Mouse (Mus musculus) adrenal gland, postnatal 25 days (tissue): Measurements from ENCODE around the gene Galnt10. TPM values are rescaled to one million over a fixed set of nuclear protein-coding genes. Genes with fewer than 3 reads are reported as not detected.

Experiments
- DNase-seq: peaks from one replicate; pipeline ENCODE4 v3.0.0; 2021; ENCODE audit warnings: mixed read lengths
- total RNA-seq: library from RNA; stranded (reverse); gene quantifications from 2 replicates; pipeline ENCODE4 v1.2.3, GENCODE M21; 2021

Gene Galnt10
- total RNA-seq, 1 experiment from 2014 or later: 55.6 TPM

DNA sequence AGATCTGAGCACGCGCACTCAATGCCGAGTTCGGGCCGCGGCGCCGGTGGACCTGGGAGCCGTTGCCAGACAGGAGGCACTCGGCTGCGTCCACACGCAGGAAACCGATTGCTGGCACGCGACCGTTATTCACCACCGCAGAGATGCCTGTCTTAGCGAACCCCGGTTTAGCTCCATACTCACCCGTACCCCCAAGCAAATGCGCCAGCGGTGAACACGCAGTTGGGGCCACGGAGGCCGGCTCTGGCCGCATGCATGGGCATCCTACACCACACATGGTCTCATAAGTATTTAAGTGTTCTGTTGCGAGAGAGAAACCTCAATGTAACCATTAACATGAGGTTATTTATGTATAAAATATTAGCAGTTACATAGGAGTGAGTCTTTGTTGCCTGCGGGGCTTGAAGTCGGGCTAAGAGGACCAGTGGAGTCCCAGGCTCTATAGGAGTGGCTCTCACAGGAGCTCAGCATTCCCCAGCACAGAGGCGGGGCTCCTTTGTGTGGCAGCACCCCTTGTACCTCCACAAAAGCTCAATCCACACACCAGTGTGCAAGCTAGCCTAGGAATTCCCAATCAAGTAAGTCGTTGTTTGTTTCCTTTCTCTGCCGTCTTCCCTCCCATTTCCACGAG is 182.8 kb downstream of the Galnt10 start:
- DNase-seq: peak; percentile 29

DNA sequence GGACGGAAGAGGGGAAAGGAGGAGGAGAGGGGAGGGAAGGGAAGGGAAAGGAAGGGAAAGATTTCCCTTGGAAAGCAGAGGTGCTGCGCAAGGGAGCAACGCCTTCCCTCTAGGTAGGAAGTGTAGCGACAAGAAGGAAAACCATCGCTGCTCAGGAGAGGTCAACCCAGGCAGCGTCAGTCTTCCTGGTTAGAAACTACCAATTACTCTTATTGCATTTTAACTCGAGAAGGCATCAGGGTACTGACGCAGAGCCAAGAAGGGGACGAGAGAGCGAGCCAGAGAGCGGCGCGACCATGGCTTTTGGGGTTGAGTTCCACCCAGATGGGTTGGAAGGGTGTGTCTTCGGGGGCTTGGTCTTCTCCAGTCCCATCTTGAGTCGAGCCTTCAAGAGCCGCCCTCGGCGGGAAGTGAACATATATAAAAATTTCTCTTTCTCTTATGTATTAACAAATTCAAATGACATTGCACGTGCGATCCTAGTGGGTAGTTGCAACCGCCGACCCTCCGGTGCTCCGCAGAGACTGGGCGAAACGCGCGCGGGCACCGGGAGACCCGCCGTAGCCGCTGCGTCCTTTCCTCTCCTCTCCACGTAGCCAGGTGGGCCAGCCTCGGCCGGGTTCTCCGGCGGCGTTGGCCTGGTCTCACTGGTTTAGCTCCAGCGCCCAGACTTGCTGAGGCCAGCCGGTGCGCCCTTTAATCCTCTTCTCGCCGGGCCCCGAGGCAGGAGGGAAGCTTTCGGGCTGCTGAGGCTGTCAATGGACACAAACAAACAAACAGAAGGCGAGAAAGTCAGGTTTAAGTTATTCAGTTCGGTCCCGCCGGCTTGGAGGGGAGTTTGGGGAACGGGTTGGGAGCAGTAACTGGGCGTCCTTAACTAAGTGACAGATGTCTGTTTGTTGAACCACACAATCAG is 184.0 kb downstream of the Galnt10 start:
- DNase-seq: no peak

DNA sequence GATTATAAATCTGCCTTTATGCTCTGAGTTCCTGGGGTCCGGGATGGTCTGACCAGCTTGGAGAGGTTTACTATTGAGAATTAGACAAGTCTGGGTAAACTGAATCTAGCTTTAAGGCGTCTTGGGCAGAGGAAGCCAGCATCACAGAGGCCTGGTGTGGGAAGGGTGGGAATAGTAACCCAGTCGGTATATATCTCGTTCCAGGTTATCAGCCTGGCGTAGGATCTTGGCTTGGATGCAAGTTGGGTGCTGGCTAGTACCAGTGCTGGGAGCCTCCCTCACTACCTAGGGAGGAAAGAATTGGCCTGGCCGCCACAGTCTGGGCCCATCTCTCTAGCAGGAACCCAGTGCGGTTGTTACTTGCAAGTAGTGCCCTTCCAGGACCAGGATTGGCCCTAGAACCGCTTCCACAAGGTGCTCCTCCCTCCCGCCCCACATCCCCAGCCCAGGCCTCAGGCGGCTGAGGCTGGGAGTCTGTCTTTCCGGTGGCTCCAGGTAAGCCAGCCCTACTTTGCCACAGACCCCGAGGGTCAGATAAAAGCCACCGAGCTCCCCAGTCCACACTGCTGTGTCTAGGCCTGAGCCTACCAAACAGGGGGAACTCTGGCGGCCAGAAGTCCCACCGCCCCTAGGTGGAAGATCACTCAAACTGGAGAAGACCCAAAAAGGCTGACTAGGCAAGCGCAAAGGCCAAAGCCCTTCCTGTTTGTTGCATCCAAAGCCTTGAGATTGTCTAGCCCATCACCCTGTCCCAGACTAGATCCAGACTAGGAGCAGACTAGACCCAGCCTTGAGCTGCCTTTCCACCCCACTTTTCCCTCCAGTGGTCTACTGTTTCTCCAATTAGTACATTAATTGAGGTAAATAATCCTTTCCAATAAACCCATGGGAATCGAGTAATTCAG is 184.9 kb downstream of the Galnt10 start:
- DNase-seq: no peak

DNA sequence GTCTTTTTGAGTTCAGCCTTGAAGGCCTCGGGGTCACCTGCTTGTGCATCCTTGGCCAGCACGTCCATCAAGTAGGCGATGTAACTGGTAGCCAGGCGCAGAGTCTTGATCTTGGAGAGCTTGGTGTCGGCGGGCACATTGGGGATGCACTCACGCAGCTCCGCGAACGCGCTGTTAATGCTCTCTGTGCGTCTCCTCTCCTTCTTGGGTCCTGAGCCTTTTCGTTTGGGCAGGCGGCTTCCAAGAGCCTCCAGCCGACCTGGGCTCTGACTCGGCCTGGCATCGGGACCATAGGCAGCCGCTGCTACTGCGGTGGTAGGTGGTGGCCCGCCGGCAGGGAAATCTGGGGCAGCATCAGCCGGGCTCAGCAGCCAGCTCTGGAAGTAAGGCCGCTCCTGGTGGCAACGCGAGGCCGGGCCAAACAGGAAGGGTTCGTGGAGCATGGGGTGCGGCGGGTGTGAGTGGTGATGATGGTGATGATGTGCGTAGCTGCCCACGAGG is 186.1 kb downstream of the Galnt10 start:
- DNase-seq: no peak

DNA sequence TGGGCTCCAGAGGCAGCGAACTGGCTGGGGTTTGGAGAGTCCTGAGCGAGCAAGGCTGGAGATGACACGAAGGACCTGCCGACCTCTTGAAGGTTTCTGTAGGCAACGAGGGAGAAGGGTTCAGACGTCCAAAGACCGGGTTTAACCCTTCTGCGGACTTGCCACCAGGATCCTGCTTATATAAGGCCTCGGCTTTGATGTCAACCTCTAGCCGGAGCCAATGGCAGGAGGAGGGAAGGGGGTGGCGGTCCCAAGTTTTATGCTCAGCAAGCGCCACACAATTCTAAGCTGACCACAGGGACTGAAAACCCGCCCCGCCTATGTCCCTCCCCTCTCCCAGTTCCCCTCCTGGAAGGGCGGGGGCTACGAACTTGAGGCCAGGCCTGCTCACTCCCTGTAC is 186.6 kb downstream of the Galnt10 start:
- no peak for DNase-seq

DNA sequence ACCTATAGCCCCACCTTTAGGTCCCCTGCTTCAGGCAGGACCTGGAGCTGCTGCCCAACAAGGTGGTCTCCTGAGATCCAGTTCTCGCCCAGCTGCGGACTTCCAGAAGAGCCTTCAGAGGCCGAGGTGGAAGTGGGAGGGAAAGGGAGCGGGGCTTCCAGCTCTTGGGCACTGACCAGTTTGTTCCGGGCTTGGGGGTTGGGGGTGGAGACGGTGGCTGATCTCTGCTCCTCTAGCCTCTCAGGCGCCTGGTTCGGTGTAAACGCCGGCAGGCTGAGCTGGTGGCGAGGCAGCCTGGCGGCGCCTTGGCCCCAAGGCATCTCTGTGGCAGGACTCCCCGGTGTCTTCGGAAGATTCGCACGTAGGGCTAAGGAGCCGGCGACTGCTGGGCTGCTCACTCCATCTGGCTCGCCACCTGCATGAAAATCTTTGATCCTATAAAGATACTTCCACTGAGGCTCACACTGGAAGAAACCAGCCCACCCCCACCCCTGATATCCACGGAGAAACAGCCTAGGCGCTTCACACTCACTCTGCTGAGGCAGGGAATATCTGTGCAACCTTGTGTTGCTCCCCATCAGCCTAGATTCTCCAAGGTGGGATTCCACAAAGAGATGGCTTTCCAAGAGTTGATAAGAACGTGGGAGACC is 187.4 kb downstream of the Galnt10 start, which contains the start of gene Hand1:
Gene Hand1, minus strand, starts transcription at position 267 of the 650 bp plus-strand sequence.
- no peak for DNase-seq

DNA sequence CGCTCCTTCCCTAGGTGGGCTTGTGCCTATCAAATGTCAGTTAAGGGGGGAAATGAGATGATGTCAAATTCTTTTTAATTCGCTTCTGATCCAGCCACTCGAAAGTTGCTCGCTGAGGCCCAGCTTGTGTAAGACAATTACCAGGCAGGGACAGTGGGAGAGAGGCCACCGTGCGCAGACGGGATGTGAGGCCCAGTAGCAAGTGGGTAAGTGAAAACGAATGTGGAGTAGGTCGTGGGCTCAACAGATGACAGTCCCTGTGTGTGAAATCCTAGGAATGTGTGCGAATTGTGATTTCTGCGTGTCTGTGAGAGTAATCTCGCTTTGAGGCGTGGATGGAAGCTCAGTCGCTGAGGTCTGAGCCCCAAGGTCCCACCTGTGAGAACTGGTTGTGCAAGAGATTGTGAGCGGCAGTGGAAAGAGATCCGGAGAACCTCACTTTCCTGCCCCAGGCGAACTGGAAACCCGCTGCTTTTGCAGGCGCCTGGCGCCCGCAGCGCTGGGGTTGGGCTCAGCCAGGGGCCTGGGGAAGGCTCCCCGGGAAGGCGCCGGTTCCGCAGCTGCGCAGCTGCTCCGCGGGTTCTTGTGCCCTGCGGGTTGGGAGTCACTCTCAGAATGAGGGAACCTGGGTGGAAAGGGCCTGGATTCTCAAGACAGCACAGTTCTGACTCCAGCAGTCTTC is 188.2 kb downstream of the Galnt10 start:
- DNase-seq: no peak

DNA sequence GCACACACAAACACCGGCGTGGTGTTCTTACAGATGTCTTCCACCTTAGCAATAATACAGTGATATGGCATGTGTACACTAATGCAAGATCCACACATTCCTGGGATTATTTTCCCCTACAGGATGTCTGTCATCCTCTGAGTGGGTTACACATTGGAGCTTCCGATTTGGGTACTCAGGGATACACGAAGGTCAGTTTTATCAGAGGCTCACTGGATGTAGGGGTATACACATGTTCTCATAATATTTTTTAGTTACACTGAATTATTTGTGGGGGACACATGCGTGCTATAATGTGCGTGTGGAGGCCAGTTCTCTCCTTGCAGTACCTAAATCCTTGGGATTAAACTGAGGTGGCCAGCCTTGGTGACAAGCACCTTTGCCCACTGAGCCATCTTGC is 188.8 kb downstream of the Galnt10 start:
- no peak for DNase-seq

DNA sequence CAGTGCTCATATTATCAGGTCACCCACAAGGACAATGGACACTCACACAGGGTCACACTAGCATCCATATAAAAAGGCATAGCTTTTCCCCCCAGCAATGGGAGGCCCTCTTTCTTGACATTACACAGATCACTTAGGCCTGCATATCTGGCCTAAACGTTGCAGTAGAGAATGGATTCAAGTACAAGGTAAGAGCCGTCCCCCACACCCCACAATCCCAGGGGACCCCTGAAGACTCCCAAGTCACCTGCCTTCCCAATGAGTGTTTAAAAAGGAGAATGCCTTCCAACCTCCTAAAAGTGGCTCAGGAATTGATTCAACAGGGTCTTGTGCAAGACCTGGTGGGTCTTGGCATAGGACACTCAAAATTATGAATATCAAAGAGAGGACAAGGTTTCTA is 190.1 kb downstream of the Galnt10 start:
- no peak for DNase-seq

DNA sequence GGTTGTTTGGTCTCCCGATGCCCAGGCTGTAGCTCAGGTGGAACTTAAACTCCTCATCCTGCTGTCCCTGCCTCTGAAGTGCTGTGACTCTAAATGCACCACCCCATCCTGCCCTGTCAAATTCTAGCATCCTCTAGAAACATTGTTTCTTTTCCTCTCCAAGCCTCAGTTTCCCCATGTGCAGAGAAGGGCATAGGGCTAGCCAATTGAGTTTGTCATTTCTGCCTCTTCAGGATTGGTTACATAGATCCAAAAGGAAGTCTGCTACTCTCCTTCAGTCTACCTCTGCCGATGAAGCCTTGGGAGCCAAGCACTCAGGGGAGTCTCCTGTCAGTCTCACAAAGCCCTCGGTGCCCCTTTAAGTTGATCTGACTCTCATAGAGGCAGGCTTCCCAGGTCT is 190.7 kb downstream of the Galnt10 start:
- no peak for DNase-seq

DNA sequence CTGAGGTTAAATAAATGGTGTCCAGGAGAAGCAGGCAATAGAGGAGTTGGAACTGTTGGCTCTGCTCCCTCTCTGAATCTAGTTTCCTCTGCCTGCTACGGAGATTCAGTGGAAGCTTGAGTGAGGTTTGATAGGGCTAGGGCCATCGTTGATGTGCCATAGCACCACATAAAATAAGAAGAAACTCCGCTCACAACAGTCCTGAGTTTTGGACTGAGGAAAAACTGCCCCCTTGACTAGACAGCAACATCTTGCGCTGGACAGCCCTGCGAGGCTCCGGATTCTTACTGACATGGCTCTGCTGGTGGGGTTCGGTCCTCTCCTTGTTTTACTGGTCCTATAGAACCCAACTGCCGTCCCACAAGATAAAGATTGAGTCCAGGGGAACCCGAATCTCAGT is 191.2 kb downstream of the Galnt10 start:
- DNase-seq: no peak

Other genes with a start within 250 kb of the Galnt10 start
- gene Fam114a2, start 126.8 kb upstream of the Galnt10 start, total RNA-seq: 70.8 and 82.7 TPM in 2 replicates
- gene Mfap3, start 126.8 kb upstream of the Galnt10 start, total RNA-seq: 27.9 and 32.2 TPM in 2 replicates
- gene Sap30l, start 156.2 kb downstream of the Galnt10 start, total RNA-seq: 55.8 and 60.8 TPM in 2 replicates
- 8.0 and 13.6 TPM in 2 replicates for gene Hand1, start 187.4 kb downstream of the Galnt10 start, total RNA-seq